Mouse (Mus musculus) left cerebral cortex, postnatal 4 days (tissue): ENCODE measurements around the gene Foxo1. TPM values are rescaled to one million over a fixed set of nuclear protein-coding genes. Genes with fewer than 3 reads are reported as not detected.

ENCODE experiments used
- DNase-seq: peaks from one replicate; pipeline ENCODE4 v3.0.0-alpha.2; 2022
- intact Hi-C: fragments of 180-260 bp; cut with DNase I; formaldehyde crosslinking; loops from one replicate; pipeline ENCODE4 v1.15.1; 2025
- total RNA-seq, 2 experiments: library from RNA; stranded (reverse); gene quantifications; 2 replicates each; pipeline ENCODE4 v1.2.3; 2021

Gene Foxo1
- total RNA-seq: 10 to 100 TPM; 14.6 to 15.1 TPM

DNA sequence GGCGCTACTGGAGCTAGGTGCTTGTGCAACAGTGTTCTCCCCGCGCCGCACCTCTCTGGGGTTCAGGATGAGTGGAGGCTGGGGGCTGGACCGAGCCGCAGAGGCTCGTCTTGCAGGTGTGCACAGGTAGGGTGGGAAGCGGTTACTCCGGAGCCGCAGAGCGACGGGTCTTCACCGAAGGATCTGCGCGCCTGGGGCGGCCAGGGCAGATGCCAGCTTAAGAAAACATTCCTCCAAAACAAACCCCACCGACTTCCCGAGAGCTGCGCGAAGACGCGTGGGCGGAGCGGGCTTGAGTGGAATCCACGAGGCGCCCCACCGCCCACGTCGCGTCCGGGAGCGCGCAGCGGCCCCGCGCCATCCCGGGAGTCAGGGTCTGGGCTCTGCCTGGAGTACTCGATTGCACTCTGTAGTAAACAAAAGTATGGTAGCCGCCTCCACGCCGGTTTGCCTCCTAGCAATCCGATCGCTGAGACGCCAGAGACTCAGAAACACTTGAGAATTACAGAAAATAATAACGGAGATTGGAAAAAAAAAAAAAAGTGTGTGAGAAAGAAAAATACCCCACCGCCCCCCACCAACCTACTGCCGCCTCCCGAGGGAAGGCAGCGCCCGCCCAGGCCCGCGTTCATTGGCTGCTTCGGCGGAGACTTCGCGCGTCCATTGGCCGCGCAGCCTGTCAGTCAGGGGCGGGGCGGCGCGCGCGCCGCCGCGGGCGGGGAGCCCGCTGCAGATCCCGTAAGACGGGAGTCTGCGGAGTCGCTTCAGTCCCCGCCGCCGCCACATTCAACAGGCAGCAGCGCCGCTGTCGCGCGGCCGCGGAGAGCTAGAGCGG is at the start of gene Foxo1:
Gene Foxo1 (plus strand): TSS at position 685 of the 835 bp plus-strand sequence.
- DNase-seq: peak; percentile 89
- intact Hi-C loops: loop anchor here (10.0 kb wide), 2 partner anchors 347 to 577 kb away; no protein-coding TSS in a partner anchor

DNA sequence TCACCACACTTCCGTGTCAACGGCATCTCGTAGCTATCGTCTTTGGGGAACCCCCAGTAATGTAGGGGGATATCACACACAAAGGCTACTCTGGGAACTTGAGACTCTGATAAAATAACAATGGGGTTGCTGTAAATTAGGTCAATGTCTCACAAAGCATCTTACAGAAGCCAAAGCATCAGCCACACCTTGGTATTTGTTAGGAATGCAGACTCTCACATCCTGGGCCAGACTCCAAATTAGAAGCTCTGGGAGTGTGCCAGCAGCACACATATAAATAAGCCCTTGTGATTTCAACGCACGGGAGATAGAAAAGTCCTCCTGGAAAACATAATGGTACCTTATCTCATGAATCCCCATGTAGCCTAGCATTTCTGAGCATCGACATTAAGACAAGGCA is 49.3 kb upstream of the Foxo1 start:
- intact Hi-C loops: no loop called here
- no peak for DNase-seq

- intact Hi-C loops: no loop called here
These were observed 47.1 kb upstream of the Foxo1 start for GRCm38 (mm10) chr3:52221082-52221481.

DNA sequence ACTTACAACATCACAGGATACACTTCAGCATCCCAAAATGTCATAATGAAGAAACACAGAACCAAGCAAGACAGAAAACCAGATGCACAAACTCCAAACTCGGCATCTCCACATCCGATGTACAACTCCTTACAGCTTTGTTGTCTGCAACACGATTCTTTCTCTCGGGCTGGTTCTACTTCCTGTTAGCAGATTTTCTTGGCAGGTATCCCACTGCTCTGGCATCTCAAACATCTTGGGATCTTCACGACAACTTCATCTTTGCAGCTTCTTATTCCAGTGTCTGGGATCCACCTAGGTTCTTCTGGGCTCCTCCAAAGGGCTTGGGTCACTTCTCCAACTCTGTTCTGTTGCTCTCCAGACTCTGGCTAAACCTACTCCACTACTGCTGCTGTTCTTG is 46.2 kb upstream of the Foxo1 start:
- intact Hi-C loops: no loop called here
- no peak for DNase-seq

More at GRCm38 (mm10) chr3:52221082-52221481, 47.1 kb upstream of the Foxo1 start:
- no peak for DNase-seq

DNA sequence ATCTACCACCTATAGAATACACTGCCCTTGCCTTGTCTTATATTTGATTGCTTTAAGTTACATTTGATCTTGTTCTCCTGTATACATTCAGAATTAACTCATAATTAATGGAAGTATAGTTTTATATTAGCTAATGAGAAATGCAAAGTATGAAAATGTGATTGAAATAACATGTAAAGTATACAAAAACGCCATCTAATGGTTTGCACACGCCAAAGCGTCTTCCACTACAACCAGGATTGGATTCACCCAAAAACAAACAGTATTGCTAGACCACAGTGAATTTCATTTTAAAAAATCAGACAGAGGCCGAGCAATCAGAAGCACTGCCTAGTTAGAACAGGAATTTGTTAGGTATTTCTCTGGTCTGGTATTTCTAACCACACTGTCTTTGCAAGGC is 31.6 kb upstream of the Foxo1 start:
- intact Hi-C loops: loop anchor here (10.0 kb wide), 1 partner anchor 652 kb away; no protein-coding TSS in a partner anchor
- DNase-seq: no peak

GRCm38 (mm10) chr3:52237136-52237535 is 31.0 kb upstream of the Foxo1 start:
- no peak for DNase-seq
- intact Hi-C loops: loop anchor here (10.0 kb wide), 1 partner anchor 652 kb away; no protein-coding TSS in a partner anchor

DNA sequence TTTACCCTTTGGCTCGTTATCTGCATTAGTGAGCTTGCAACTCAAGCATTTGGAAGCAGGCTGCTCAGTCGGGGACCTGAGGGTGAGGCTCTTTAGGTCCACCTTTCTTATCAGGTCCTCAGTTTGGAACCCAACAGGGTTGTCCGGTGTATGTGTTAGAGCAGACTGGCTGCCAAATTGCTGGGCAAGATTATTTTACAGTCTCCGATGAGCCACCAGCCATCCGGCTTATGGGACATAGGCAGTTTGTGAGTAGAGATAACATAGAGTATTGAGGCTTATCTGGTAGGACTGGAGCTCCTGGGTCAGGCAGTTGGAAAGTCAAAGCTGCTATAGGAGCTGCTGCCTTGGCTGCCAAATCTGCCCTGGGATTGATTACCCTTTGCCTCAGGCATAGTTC is 27.1 kb upstream of the Foxo1 start:
- intact Hi-C loops: loop anchor here (5.0 kb wide), 2 partner anchors 589 to 764 kb away; no protein-coding TSS in a partner anchor
- DNase-seq: no peak

DNA sequence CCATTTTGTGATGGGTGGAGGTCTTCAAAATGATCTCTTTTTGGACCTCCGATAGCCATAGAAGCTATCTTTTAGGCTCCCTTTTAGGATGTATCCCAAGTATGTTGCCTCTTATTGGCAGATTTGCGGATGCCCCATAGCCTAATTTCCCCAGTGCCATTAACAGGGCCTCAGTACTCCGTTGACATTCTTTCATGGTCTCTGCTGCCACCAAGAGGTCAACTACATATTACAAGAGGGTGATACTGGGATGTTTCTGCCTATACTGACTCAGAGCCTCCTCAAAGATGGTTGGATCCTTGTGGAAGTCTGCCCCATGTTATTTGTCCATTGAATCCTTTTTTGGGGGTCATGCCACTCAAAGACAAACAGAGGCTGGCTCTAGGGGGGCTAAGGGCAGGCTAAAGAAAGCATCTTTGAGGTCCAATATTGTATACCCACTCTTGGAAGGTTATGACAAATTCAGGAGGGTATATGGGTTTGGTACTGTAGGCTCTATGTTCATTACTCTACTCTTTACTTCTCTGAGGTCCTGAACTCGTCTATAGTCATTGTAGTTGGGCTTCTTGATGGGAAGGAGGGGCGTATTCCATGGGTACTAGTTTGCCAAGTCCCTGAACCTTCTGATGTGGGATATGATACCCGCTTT is 25.6 kb upstream of the Foxo1 start:
- intact Hi-C loops: loop anchor here (5.0 kb wide), 2 partner anchors 590 to 765 kb away; no protein-coding TSS in a partner anchor
- DNase-seq: peak; percentile 69

DNA sequence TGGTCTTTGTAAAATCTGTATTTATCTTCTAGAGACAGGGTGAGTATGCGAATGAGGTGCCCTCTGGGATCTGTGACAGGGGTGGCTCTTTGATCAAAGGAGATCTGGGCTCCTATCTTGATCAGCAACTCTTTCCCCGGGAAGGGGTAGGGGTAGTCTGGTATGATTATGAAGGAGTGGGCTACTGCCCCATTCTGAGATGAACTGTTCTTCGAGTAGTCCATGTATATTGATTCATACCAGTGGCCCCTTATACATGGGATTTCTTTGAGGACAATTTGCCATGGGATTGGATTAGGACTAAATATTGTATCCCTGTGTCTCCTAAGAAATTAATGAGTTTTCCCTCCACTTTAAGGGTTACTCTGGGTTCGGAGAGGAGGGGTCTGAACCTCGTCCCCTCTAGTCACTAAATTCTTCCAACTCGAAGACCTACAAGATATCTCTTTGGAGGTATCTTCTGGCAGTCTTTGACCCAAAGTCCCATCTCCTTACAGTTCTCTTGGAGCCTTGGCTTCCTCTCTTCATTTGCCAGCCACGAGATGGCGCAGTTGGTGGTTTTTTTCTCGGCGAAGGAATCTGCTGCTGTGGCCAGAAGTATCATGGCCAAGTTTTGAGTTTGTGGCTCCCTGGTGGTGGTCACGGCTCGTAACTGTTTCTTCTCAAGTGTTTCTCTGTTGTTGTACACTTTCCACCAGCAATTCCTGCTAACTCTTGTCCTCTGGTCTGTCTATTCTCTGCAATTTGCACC is 24.7 kb upstream of the Foxo1 start:
- DNase-seq: peak; percentile 25
- intact Hi-C loops: loop anchor here (5.0 kb wide), 2 partner anchors 591 to 766 kb away; no protein-coding TSS in a partner anchor

DNA sequence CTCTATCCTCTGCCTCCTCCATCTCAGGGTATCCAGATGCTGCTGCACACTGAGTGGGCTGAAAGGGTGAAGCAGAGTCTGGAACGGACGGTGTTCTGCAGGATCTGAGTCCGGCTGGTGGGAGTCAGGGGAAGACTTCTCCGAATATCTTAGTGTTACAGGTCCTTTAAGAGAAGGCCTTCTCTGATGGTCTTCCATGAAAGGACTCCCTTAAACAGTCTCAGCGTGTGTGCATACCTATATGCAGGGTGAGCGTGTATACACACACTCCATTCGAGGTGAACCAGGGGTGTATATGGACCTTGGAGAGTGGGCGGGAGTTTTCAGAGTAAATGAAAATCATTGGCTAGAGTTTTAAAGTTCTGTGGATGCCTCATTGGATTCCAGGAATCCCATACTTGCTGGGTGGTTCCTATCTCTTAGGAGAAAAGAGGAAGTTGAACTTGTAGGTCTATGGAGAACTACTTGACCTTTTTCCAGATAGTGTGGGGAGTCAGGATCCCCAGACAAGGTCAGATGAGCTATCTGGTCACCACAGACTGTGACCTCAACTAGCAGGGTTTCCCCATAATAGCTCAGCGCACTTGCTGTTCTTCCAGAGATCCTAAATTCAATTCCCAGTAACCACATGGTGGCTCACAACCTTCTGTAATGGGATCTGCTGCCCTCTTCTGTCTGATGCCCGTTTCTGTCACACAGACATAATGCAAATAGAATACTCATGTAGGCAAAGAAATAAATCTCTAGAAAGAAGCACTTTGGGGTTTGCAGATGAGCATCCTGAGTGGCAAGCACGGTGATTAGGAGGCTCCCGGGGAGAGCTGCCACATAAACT is 21.9 kb upstream of the Foxo1 start:
- no peak for DNase-seq
- intact Hi-C loops: no loop called here

GRCm38 (mm10) chr3:52251184-52251583 is 17.0 kb upstream of the Foxo1 start:
- intact Hi-C loops: loop anchor here (10.0 kb wide), 1 partner anchor 1204 kb away; no protein-coding TSS in a partner anchor
- no peak for DNase-seq

DNA sequence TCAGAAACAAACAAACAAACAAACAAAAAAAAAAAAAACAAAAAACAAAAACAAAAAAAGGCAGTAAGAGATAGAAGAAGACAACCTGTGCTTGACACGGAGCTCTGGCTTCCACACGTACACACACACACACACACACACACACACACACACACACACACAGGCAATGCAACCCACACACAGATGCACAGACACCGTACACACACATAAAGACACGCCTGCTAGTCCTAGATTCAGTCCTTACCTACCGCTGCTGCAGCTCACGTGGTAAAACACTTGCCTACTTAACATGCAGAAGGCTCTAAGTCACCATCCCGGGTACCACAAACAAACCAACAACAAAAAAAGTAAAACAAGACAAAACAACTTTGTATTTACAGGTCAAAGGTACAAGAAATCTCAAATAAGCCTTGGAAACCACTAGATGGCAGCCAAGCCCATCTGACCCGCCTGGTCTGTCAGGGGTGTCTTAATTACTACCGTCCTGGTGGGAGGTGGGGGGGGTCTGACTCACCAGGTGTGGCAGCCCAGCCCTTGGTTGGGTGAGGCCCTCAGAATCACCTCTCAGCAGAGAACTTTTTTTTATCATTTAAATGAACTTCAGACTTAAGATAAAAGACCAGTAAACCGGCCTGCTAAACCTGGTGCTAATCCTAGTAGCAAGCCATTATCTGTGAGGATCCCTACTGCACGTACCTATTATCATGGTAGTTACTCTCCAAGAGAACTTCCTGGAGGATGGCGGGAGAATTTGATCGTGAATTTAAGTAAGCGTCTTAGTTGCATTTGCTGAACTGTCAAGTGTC is 14.3 kb upstream of the Foxo1 start:
- peak; percentile 37 for DNase-seq
- intact Hi-C loops: loop anchor here (10.0 kb wide), 1 partner anchor 1201 kb away; no protein-coding TSS in a partner anchor

GRCm38 (mm10) chr3:52254496-52254895 is 13.6 kb upstream of the Foxo1 start:
- intact Hi-C loops: loop anchor here (10.0 kb wide), 1 partner anchor 1200 kb away; no protein-coding TSS in a partner anchor
- DNase-seq: no peak

DNA sequence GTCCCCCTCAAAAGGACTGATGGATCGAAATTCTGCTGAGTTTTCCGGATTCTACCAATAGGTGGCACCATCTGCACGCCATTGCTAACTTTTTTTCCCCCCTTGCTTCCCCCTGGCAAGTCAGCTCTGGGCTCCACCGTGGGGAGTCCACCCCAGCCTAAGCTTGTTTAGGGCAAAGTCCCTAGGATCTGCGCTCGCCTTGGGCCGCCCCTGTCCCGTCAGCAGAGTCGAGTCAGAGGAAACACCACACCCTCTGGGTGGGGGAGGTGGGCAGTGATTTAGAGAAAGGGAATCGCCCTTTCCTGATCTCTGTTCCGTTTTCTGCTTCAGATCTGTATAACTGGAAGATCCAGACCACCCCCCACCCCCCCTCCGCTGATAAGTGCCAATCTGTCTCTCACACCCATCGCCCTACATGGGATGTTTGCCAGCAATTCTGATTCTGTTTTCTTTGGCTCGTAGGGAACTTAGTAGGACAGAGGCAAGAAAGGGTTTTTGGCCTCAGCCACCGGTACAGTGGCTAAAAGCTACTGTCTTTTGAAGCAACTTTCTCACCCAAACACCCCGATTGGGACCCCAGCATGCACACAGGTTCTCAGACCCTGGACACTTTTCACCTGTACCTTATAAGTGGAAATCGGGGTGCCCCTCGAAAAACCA is 10.2 kb upstream of the Foxo1 start:
- intact Hi-C loops: loop anchor here (5.0 to 10.0 kb wide), 3 partner anchors 719 to 1197 kb away; no protein-coding TSS in a partner anchor
- DNase-seq: peak; percentile 74

- intact Hi-C loops: loop anchor here (5.0 to 10.0 kb wide), 3 partner anchors 719 to 1196 kb away; no protein-coding TSS in a partner anchor
- DNase-seq: peak; percentile 63
These were observed 9.6 kb upstream of the Foxo1 start for GRCm38 (mm10) chr3:52258532-52258931.

DNA sequence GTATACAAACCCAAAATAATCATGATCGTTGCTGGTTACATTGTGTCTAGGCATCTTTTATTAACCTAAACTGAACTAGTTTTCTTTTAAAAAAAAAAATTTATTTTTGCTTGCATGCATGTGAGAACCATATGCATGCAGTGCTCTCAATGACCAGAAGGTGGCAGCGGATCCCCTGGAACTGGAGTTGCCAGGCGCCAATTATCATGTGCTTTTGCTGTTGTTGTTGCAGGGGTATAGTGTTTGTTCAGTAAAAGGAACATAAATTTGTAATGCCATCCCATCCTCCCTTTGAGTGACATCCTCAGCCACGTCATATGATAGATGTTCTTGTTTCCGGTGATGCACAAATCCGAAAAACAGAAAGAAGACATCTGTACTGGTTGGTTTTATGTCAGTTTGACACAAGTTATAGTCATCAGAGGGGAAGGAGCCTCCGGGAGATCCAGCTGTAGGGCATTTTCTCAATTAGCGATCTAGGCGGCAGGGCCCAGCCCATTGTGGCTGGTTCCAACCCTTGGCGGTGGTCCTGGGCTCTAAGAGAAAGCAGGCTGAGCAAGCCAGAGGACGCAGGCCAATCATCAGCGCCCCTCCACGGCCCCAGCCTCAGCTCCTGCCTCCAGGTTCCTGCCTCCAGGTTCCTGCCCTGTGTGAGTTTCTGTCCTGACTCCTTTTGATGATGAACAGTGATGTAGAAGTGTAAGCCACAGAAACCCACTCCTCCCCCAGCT is 5.5 kb upstream of the Foxo1 start:
- peak; percentile 82 for DNase-seq
- intact Hi-C loops: loop anchor here (5.0 to 10.0 kb wide), 4 partner anchors 352 to 700 kb away; no protein-coding TSS in a partner anchor

GRCm38 (mm10) chr3:52264354-52264753 is 3.8 kb upstream of the Foxo1 start:
- DNase-seq: no peak
- intact Hi-C loops: loop anchor here (5.0 to 10.0 kb wide), 4 partner anchors 350 to 698 kb away; no protein-coding TSS in a partner anchor
